Mouse (Mus musculus) intestine, embryonic 15.5 days (tissue): ENCODE measurements around the gene Sec63. TPM values are rescaled to one million over a fixed set of nuclear protein-coding genes. Genes with fewer than 3 reads are reported as not detected.

Experiments
- ATAC-seq: fragments of 200-750 bp; cut with Nextera tagmentation; 2 replicates; pipeline ENCODE4 v1.8.0; 2017; ENCODE audit warnings: moderate TSS enrichment, moderate library complexity
- H3K27ac ChIP-seq: fragments of 300-500 bp; sonication (generic); 2 replicates; pipeline ENCODE4 v1.5.1; 2015; ENCODE audit warnings: mild to moderate bottlenecking, inconsistent platforms
- H3K27me3 ChIP-seq: fragments of 300-500 bp; sonication (generic); replicated peaks from 2 replicates; pipeline ENCODE4 v1.6.1; 2015; ENCODE audit warnings: inconsistent platforms
- H3K36me3 ChIP-seq: fragments of 300-500 bp; sonication (generic); 2 replicates; pipeline ENCODE4 v1.6.1; 2015; ENCODE audit warnings: inconsistent platforms
- H3K4me1 ChIP-seq: fragments of 300-500 bp; sonication (generic); replicated peaks from 2 replicates; pipeline ENCODE4 v1.6.1; 2015; ENCODE audit warnings: inconsistent platforms
- H3K4me2 ChIP-seq: fragments of 300-500 bp; sonication (generic); replicated peaks from 2 replicates; pipeline ENCODE4 v1.6.1; 2015; ENCODE audit warnings: mild to moderate bottlenecking, inconsistent platforms
- H3K4me3 ChIP-seq: fragments of 300-500 bp; sonication (generic); replicated peaks from 2 replicates; pipeline ENCODE4 v1.5.1; 2015; ENCODE audit warnings: inconsistent platforms
- H3K9ac ChIP-seq: fragments of 300-500 bp; sonication (generic); 2 replicates; pipeline ENCODE4 v1.6.1; 2015; ENCODE audit warnings: inconsistent platforms
- H3K9me3 ChIP-seq: fragments of 300-500 bp; sonication (generic); 2 replicates; pipeline ENCODE4 v1.6.1; 2016; ENCODE audit warnings: inconsistent platforms
- WGBS: fragments of 180-500 bp; shearing (Covaris S2); methylation state at CpG from one replicate; pipeline ENCODE4 v1.1.7; 2015; 5-methylcytosine and 5-hydroxymethylcytosine counted together
- polyA plus RNA-seq: library from polyadenylated mRNA; unstranded; fragments of >200 nt; fragmentation: Nextera tagmentation; extraction: Ambion mirVana; gene quantifications from 2 replicates; pipeline ENCODE4 v1.2.1, GENCODE M21; 2015

Sec63 gene
- polyA plus RNA-seq, 1 experiment from 2014 or later = 25.0 TPM

- no peak for ATAC-seq
- no peak overlapping the region for H3K9ac ChIP-seq
- no peak overlapping the region for H3K27ac ChIP-seq
- H3K27me3 ChIP-seq = no peaks in the 10 kb centered on the region
- no peak overlapping the region for H3K4me3 ChIP-seq
- no peaks in the 10 kb centered on the region for H3K36me3 ChIP-seq
- no peaks in the 10 kb centered on the region for H3K4me1 ChIP-seq
- H3K4me2 ChIP-seq = no peak overlapping the region
- WGBS = 85% methylated on average over 7 of the region's 7 CpGs
- H3K9me3 ChIP-seq = no peaks in the 10 kb centered on the region
Observed at GRCm38 (mm10) chr10:42873077-42873595, 111.8 kb downstream of the Sec63 start.

- ATAC-seq = no peak
- no peaks in the 10 kb centered on the region for H3K9me3 ChIP-seq
- no peak overlapping the region for H3K27ac ChIP-seq
- no peak overlapping the region for H3K4me3 ChIP-seq
- H3K4me1 ChIP-seq = 0 out of 2 replicates have a peak, but pooled peaks cover 4% of the 10 kb centered on the region
- no peaks in the 10 kb centered on the region for H3K27me3 ChIP-seq
- H3K4me2 ChIP-seq = no peak overlapping the region
- H3K9ac ChIP-seq = no peak overlapping the region
- WGBS = 73% methylated on average over 5 of the region's 5 CpGs
- H3K36me3 ChIP-seq = no peaks in the 10 kb centered on the region
Observed at GRCm38 (mm10) chr10:42876172-42876571, 114.9 kb downstream of the Sec63 start.

- Histone ChIP-seq H3K9ac (no peak overlapping the region), H3K4me1 (0 out of 2 replicates have a peak, but pooled peaks cover 4% of the 10 kb centered on the region), H3K27me3 (no peaks in the 10 kb centered on the region), H3K27ac (peak overlapping the region; percentile 70), H3K4me2 (peak overlapping the region; percentile 34; the same call in 1 of the 2 replicates), H3K36me3 (no peaks in the 10 kb centered on the region), H3K4me3 (no peak overlapping the region), H3K9me3 (no peaks in the 10 kb centered on the region)
- WGBS = 44% methylated on average over 5 of the region's 5 CpGs
- ATAC-seq = peak; percentile 84
Observed at GRCm38 (mm10) chr10:42879269-42879681, 118.0 kb downstream of the Sec63 start.

- no peaks in the 10 kb centered on the region for H3K9me3 ChIP-seq
- ATAC-seq = peak; percentile 69
- H3K27ac ChIP-seq = peak overlapping the region; percentile 70
- H3K9ac ChIP-seq = no peak overlapping the region
- H3K27me3 ChIP-seq = no peaks in the 10 kb centered on the region
- peak overlapping the region; percentile 34; the same call in 1 of the 2 replicates for H3K4me2 ChIP-seq
- 41% methylated on average over 5 of the region's 5 CpGs for WGBS
- 0 out of 2 replicates have a peak, but pooled peaks cover 4% of the 10 kb centered on the region for H3K4me1 ChIP-seq
- H3K36me3 ChIP-seq = no peaks in the 10 kb centered on the region
- H3K4me3 ChIP-seq = no peak overlapping the region
Observed at GRCm38 (mm10) chr10:42879682-42880081, 118.4 kb downstream of the Sec63 start.

Other genes with a start within 250 kb of the Sec63 start
- gene Nr2e1, start 177.9 kb upstream of the Sec63 start, polyA plus RNA-seq = 0.05 TPM in 1 of 2 replicates, not detected in the other
- gene Ostm1, start 177.7 kb upstream of the Sec63 start, polyA plus RNA-seq = 14.5 and 16.3 TPM in 2 replicates
- gene Scml4, start 98.9 kb downstream of the Sec63 start, polyA plus RNA-seq = 29.3 TPM in 2 replicates